Mouse (Mus musculus) layer of hippocampus, postnatal 36 days (tissue): ENCODE results near the gene Fgfr1op. TPM values are rescaled to one million over a fixed set of nuclear protein-coding genes. Genes with fewer than 3 reads are reported as not detected.

Experiments
- DNase-seq, 2 experiments: peaks; one replicate each; pipeline ENCODE4 v3.0.0; 2022
- total RNA-seq, 2 experiments: library from RNA; stranded (reverse); gene quantifications; 2 replicates each; pipeline ENCODE4 v1.2.3; 2021

Fgfr1op gene
- total RNA-seq, 2 experiments from 2014 or later = 13.9 to 14.0 TPM

DNA sequence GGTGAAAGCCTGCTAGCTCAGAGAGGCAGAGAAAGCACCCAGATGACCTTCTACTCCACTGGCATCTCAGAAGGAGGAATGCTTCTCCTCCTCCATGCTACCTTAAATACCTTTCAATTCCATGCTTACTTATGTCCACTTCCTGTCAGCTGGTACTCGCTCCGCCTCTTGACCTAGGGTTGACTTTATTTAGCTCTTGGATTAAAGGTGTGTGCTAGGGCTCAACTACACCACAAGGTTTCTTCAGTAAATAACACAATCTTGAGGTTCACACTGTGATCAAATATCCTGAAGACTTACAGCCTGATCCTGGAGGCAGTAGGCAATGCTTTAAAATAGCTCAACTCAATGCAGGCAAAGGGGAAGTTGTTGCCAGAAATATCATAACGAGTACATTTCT is 64.3 kb downstream of the Fgfr1op start:
- DNase-seq = no peak

DNA sequence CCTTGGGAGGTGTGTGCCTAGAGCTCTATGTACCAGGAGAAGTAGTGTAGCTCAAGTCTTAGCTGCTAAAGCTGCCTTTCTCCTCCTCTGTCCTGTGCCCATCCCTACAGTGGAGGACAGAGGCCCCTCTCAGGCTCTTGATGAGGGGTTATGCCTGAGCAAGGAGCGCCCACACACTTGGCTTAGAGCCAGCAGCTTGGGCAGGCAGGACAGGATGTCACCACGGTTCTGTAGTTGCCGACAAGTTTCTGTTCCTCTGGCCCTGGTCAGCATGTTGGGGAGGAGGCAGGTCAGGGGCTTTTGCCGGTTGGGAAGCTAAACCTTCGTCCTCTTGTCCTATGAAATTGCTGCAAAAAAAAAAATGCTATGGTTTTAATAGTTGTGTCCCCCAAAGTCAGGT is 66.8 kb downstream of the Fgfr1op start:
- peak; percentile 24 to 36 for DNase-seq

DNA sequence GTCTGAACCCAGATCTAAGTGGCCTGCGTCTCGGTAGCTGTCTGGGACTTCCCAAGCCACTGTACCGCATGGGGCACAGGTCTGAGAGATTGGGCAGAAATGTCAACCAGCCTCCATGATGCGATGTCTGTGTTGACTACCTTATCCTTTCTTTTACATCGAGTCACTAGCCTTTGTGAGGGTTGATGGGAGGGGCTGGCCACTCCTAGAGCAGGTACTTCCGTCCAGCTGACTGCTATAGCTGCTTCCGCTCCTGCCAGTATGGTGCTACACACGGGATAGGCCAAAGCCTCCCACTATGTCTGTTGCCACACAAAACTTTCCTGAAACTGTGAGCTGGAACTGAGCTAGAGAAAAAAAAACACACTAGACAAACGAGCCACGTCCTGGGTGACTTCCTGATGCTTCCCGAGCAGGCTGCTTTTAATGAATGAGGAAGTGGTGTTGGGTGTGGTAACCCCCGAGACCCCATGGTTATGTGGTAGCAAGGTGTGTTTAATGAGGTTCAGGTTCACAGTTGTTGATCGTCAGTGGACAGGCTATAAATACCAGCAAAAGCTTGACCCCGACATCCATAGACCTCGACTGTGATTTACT is 68.4 kb downstream of the Fgfr1op start:
- no peak for DNase-seq

DNA sequence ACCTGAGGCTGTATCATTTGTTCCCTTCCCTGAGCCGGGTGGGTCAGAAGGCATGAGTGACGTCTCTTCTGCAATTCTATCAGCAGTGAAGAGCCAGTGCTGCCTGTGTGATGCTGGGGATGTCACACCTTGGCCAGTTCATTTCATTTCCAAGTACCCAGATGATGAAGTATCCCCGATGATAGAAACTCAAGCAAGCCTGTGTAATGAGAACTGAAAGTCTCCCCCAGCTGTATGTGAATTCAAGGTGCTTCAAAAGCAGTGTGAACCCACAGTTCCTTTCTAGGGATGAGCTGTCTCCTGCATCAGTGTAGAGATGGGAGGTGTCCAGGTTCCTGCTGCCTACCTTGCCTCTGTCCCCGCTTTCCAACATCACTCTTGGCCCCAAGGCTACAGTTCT is 69.2 kb downstream of the Fgfr1op start:
- DNase-seq = no peak

DNA sequence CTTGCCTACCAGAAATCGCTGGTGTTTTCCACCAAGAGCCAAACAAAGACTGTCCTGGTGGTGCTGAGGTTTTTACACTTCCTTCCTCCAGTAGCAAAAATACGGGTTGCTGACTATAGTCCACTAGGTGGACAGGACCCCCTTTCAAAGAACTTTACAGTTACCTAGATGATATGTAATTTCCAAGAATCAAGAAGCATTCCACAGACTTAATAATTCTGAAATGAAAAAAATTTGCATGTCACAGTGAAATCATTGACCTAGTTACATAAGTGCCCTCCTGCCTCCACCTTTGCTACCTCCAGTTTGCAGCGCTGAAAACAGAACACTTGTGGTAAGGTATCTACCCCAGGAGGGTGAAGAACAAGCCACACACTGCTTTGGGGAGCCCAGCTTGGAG is 70.4 kb downstream of the Fgfr1op start, which contains the start of gene Ccr6:
Gene Ccr6 (plus strand): TSS at position 301 of the 400 bp plus-strand sequence.
- no peak for DNase-seq

DNA sequence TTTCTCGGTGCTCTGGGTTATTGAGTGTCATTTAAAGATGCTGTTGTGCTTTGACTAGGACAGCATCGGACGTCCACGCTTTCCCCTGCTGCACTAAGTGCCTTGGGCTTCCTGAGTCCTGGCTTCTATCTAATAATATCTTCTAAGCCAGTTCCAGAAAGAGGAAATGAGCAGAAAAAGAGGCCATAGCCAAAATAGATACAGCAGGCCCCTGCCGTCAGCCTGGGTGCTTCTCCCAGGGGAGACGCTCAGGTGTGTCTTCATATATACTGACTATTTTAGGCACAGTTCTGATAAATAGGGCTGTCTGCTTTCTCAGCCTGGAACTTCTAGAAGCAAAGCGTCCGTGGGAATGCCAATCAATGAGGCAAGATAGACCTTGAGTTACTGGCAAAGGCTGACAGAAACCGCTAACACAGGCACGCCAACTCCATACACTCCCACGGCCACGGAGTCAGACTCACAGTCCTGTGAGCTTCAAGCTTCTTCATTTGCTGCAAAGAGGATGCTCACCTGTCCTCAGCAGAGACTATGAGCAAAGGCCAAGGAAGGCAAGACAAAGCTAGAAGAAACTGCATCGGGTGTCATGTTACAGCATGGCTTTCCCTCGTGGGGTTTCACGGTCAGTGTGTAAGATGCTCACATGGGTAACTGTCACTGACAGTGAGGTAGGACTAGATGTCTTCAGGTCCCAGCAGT is 72.9 kb downstream of the Fgfr1op start:
- DNase-seq = no peak

DNA sequence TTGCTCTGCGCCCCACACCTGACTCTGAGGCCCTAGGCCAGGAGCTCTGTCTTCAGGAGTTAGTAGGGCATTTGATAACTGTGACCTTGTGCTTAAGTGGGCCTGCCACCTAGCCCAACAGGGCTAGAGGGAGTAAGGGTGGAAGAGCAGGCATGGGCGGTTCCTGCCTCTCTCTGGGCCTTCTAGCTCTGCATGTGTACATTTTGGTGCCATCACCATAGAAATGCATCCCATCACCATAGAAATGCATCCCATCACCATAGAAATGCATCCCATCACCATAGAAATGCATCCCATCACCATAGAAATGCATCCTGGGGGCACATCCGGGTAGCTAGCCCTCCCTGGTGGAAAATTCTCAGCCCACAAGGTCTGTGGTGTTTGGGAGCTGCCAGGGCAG is 74.3 kb downstream of the Fgfr1op start:
- DNase-seq = no peak

DNA sequence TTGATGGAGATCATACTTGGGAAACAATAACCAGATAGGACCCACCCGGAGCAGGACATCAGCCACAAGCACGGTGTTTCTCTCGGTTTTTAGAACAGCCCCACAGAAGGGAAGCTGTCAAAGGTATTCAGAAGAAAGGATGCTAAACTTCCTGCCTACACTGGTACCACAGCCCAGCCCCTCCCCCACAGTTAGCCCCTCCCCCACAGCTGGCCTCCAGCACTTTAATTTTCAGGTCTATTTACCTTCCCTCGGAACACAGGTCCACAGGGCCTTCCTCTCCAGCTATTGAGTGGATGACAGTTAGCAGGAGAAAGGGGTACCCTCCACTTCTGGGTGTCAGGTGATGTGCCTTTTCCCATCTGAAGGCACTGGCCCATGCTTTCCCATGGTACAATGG is 75.2 kb downstream of the Fgfr1op start:
- DNase-seq = no peak

DNA sequence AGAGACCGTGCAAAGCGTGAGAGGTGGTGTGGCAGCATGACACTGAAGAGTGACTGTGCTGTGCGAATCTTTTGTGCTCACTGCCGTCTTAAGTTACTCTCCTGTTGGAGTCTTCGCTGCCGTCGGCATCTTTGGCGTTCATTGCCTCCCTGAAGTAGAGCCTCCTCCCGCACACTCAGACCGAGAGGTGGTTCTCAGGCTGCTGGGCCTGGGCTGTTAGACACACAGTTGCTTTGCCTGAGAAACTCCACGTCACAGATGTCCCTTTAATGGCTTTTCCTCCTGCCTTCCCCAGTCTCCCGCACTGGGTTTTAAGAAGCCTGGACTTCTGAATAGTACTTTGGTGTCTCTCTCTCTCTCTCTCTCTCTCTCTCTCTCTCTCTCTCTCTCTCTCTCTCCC is 76.3 kb downstream of the Fgfr1op start:
- no peak for DNase-seq

DNA sequence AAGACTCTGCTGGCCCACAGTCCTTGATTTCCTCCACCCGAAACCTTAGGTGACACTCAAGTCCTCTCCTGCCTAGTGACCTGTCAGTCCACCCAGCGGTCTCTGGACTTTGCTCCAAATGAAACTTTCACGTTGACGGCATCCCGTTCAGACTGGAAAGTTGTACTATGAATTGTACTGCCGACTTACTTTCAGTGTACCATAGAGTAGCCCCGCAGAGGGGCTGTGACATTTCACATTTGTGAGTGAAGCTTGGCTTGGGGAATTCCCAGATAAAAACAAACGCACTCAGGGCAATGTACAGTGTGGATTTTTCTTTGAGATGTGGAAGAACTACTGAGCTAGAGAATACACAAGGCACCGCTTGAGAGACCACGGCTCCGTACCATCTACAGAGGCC is 76.9 kb downstream of the Fgfr1op start:
- DNase-seq = no peak

DNA sequence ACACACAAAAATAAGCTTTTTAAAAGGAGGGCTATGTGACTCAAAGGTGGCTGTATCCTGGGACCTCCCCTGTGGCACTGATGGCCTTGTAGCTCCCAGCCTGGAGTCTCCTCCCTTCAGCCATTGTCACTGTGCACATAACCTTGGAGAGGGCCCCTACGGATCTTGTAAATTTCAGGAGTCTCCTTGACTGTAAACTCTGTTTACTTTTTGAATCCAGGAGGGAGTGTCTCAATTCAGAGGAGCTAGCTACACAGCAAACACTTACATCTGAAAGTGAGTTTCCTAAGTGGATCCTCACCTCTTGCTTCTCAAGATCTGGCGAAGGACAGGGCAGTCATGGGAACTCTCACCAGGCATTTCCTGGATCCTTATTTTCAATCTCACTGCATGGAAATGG is 78.8 kb downstream of the Fgfr1op start:
- DNase-seq = no peak

DNA sequence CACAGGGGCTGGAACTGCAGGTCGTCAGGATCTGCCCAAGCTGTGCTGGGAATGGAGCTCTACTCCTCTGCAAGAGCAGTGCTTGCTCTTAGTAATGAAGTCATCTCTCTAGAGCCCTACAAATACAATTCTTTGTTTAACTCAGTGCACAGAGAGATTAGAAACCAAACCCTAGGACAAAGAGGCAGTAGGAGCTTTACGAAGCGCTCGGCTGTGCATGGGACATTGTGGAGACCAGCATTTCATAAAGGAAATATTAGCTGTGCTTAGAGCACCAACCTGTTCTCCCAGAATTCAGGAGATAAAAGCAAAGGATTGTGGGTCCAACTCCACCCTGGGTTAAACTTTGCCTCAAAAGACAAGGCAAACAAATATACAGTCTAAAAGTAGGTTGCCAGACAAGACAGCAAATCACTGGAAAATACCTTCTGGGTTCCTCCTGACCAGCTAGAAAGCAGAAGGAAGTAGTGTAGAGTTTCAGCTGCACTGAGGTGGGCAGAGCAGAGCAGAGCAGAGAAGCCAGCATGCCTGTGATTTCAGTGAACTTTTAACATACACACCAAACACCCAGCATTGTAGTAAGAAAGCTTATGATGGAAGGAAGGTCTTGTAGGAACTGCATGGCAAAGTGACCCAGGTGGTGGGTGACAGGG is 80.9 kb downstream of the Fgfr1op start:
- no peak for DNase-seq

Other genes starting within 250 kb of the Fgfr1op start
- gene Tagap, start 239.5 kb upstream of the Fgfr1op start, total RNA-seq = 1 to 10 TPM; 4.9 to 5.4 TPM
- gene Rsph3a, start 219.9 kb upstream of the Fgfr1op start, total RNA-seq = 10 to 100 TPM; 33.3 to 47.6 TPM
- gene Gm49673, start 17.7 kb upstream of the Fgfr1op start, total RNA-seq = under 1 TPM in 1 of 2 experiments, not detected in 1; 0.15 TPM
- gene Rnaset2a, start 17.4 kb upstream of the Fgfr1op start, total RNA-seq = 1 to 10 TPM; 5.3 to 7.2 TPM
- not detected for gene Ccr6, start 70.5 kb downstream of the Fgfr1op start, total RNA-seq
- gene Mpc1, start 117.4 kb downstream of the Fgfr1op start, total RNA-seq = 100 to 1,000 TPM; 142 to 146 TPM
- 10 to 100 TPM; 62.9 to 65.1 TPM for gene Sft2d1, start 145.6 kb downstream of the Fgfr1op start, total RNA-seq
- gene Prr18, start 172.0 kb downstream of the Fgfr1op start, total RNA-seq = 10 to 100 TPM; 19.2 to 23.7 TPM
- gene T2, start 190.5 kb downstream of the Fgfr1op start, total RNA-seq = under 1 TPM; 0.27 to 0.73 TPM